Mouse (Mus musculus): ENCODE measurements around the gene Rab27a. TPM values are rescaled to one million over a fixed set of nuclear protein-coding genes. Genes with fewer than 3 reads are reported as not detected.
A peak's percentile ranks its signal among the peaks of the same experiment; 100 is the strongest.

The Rab27a gene
- total and polyA plus RNA-seq, 3 experiments, result 8.8 to 11.2 TPM; not detected in 1

GRCm38 (mm10) chr9:73079801-73080325 is 35.2 kb downstream of the Rab27a start:
- Histone ChIP-seq H3K9ac (ENCODE audit: control insufficient read depth, low read depth, low read length, poor library complexity, severe bottlenecking) (no peak overlapping the region), H3K79me2 (ENCODE audit: control insufficient read depth, insufficient read depth, low read length, poor library complexity) (no peaks in the 10 kb centered on the region), H3K27ac (ENCODE audit: control insufficient read depth, low read depth, low read length) (no peak overlapping the region), H3K4me3 (ENCODE audit: control insufficient read depth in 1 of 2, insufficient read depth in 1 of 2, low read depth in 2 of 2, low read length in 2 of 2) (no peak overlapping the region), H3K36me3 (ENCODE audit: control insufficient read depth in 1 of 2, insufficient read depth in 2 of 2, low read length in 2 of 2) (no peaks in the 10 kb centered on the region; a peak in 2 of 4 replicates), H3K9me3 (replicated peaks; ENCODE audit: insufficient read depth, low read length) (no peaks in the 10 kb centered on the region), H3K27me3 (ENCODE audit: control insufficient read depth in 1 of 2, insufficient read depth in 2 of 2, low read length in 2 of 2) (no peaks in the 10 kb centered on the region), H3K4me1 (ENCODE audit: control insufficient read depth in 1 of 2, insufficient read depth in 2 of 2, low read length in 2 of 2) (peaks cover 0 to 5% of the 10 kb centered on the region in 2 experiments)
- no peak for DNase-seq (ENCODE audit: low read depth, low spot score)
- TF ChIP-seq KAT2A (conservative IDR thresholded peaks at IDR 0.05; ENCODE audit: low read depth, low read length) (no peak), MYB (IDR thresholded peaks at IDR 0.05; ENCODE audit: low read depth, low read length) (no peak), ZKSCAN1 (IDR thresholded peaks at IDR 0.05; ENCODE audit: low read depth, low read length) (no peak), MEF2A (IDR thresholded peaks at IDR 0.05; ENCODE audit: extremely low read depth, insufficient replicate concordance, low read depth, low read length, poor library complexity, severe bottlenecking) (no peak), POLR2AphosphoS2 (IDR thresholded peaks at IDR 0.05; ENCODE audit: low read length) (no peak), GABPA (IDR thresholded peaks at IDR 0.05; ENCODE audit: low read depth, low read length) (no peak), POLR2AphosphoS5 (IDR thresholded peaks at IDR 0.05; ENCODE audit: borderline replicate concordance, low read depth, low read length) (no peak), CHD1 (IDR thresholded peaks at IDR 0.05; ENCODE audit: low read depth, low read length) (no peak), HCFC1 (IDR thresholded peaks at IDR 0.05; ENCODE audit: low read depth, low read length) (no peak), E2F4 (IDR thresholded peaks at IDR 0.05; ENCODE audit: borderline replicate concordance, low read depth, low read length) (no peak), ZNF384 (IDR thresholded peaks at IDR 0.05; ENCODE audit: low read depth, low read length) (no peak), CTCF (IDR thresholded peaks at IDR 0.05 in 2 of 3, conservative IDR thresholded peaks at IDR 0.05 in 1 of 3; ENCODE audit: control insufficient read depth in 1 of 3, insufficient read depth in 1 of 3, low read depth in 2 of 3, low read length in 3 of 3, poor library complexity in 1 of 3, severe bottlenecking in 1 of 3) (no peak), TAL1 (IDR thresholded peaks at IDR 0.05; ENCODE audit: low read length) (no peak), RAD21 (IDR thresholded peaks at IDR 0.05; ENCODE audit: low read depth, low read length) (no peak), GATA1 (IDR thresholded peaks at IDR 0.05; ENCODE audit: low read depth, low read length) (no peak), BHLHE40 (IDR thresholded peaks at IDR 0.05; ENCODE audit: borderline replicate concordance, low read depth, low read length) (no peak), SIN3A (IDR thresholded peaks at IDR 0.05; ENCODE audit: low read length) (no peak)

- DNase-seq (ENCODE audit: low read depth, low spot score), result no peak
- Histone ChIP-seq H3K4me3 (ENCODE audit: control insufficient read depth in 1 of 2, insufficient read depth in 1 of 2, low read depth in 2 of 2, low read length in 2 of 2) (no peak overlapping the region), H3K9ac (ENCODE audit: control insufficient read depth, low read depth, low read length, poor library complexity, severe bottlenecking) (no peak overlapping the region)
Observed at GRCm38 (mm10) chr9:73082291-73083000, 37.8 kb downstream of the Rab27a start.

More at GRCm38 (mm10) chr9:73082291-73083000, 37.8 kb downstream of the Rab27a start:
- Histone ChIP-seq H3K36me3 (ENCODE audit: control insufficient read depth in 1 of 2, insufficient read depth in 2 of 2, low read length in 2 of 2) (peaks cover 0 to 13% of the 10 kb centered on the region in 2 experiments; a peak in 2 of 4 replicates), H3K79me2 (ENCODE audit: control insufficient read depth, insufficient read depth, low read length, poor library complexity) (no peaks in the 10 kb centered on the region), H3K4me1 (ENCODE audit: control insufficient read depth in 1 of 2, insufficient read depth in 2 of 2, low read length in 2 of 2) (peaks cover 11 to 21% of the 10 kb centered on the region in 2 experiments), H3K27ac (ENCODE audit: control insufficient read depth, low read depth, low read length) (no peak overlapping the region), H3K27me3 (ENCODE audit: control insufficient read depth in 1 of 2, insufficient read depth in 2 of 2, low read length in 2 of 2) (no peaks in the 10 kb centered on the region), H3K9me3 (replicated peaks; ENCODE audit: insufficient read depth, low read length) (no peaks in the 10 kb centered on the region)
- peak in 1 of 2 experiments; percentile 31; a peak in 1 of 4 replicates for TF ChIP-seq EP300 (IDR thresholded peaks at IDR 0.05; ENCODE audit: low read depth in 1 of 2, low read length in 2 of 2)
- 0 out of 2 replicates have a peak, but pooled peaks have one; percentile 13 for TF ChIP-seq ETS1 (IDR thresholded peaks at IDR 0.05; ENCODE audit: low read depth, low read length)
- no peak for TF ChIP-seq MAX (IDR thresholded peaks at IDR 0.05; ENCODE audit: low read length)
